Mouse (Mus musculus) hindbrain, embryonic 11.5 days (tissue): ENCODE measurements around the gene B4galt5. TPM values are rescaled to one million over a fixed set of nuclear protein-coding genes. Genes with fewer than 3 reads are reported as not detected.

Experiments used
- ATAC-seq: fragments of 200-750 bp; cut with Nextera tagmentation; 2 replicates; pipeline ENCODE4 v1.8.0; 2017; ENCODE audit warnings: mild to moderate bottlenecking, moderate TSS enrichment, moderate library complexity; ENCODE audit not compliant: low FRiP score
- DNase-seq: peaks from one replicate; pipeline ENCODE4 v3.0.0-alpha.2; 2015; ENCODE audit warnings: low spot score
- H3K27ac ChIP-seq: fragments of 300-500 bp; sonication (generic); 2 replicates; pipeline ENCODE4 v1.5.1; 2014; ENCODE audit warnings: mild to moderate bottlenecking, low read depth, low read length
- H3K27me3 ChIP-seq: fragments of 300-500 bp; sonication (generic); 2 replicates; pipeline ENCODE4 v1.6.1; 2014; ENCODE audit warnings: mild to moderate bottlenecking, low read length, moderate library complexity, mixed read lengths; ENCODE audit not compliant: control insufficient read depth, insufficient read depth
- H3K36me3 ChIP-seq: fragments of 300-500 bp; sonication (generic); 2 replicates; pipeline ENCODE4 v1.6.1; 2014; ENCODE audit warnings: mild to moderate bottlenecking, low read length, moderate library complexity, mixed read lengths; ENCODE audit not compliant: control insufficient read depth, insufficient read depth
- H3K4me1 ChIP-seq: fragments of 300-500 bp; sonication (generic); replicated peaks from 2 replicates; pipeline ENCODE4 v1.6.1; 2014; ENCODE audit warnings: low read length, mixed read lengths; ENCODE audit not compliant: control insufficient read depth, insufficient read depth
- H3K4me2 ChIP-seq: fragments of 300-500 bp; sonication (generic); replicated peaks from 2 replicates; pipeline ENCODE4 v1.6.1; 2014; ENCODE audit warnings: mild to moderate bottlenecking, low read depth, low read length
- H3K4me3 ChIP-seq: fragments of 300-500 bp; sonication (generic); 2 replicates; pipeline ENCODE4 v1.5.1; 2014; ENCODE audit warnings: low read depth, low read length
- H3K9ac ChIP-seq: fragments of 300-500 bp; sonication (generic); 2 replicates; pipeline ENCODE4 v1.6.1; 2014; ENCODE audit warnings: low read depth, low read length
- H3K9me3 ChIP-seq: fragments of 300-500 bp; sonication (generic); 2 replicates; pipeline ENCODE4 v1.6.1; 2016; ENCODE audit warnings: low read length; ENCODE audit not compliant: control insufficient read depth
- WGBS: fragments of 180-500 bp; shearing (Covaris S2); extraction: QIAGEN DNeasy Blood & Tissue Kit; methylation state at CpG from one replicate; pipeline ENCODE4 v1.1.7; 2014; 5-methylcytosine and 5-hydroxymethylcytosine counted together
- polyA plus RNA-seq: library from polyadenylated mRNA; unstranded; fragments of >200 nt; fragmentation: Nextera tagmentation; extraction: Ambion mirVana; gene quantifications from 2 replicates; pipeline ENCODE4 v1.2.1, GENCODE M21; 2014

Gene B4galt5
- polyA plus RNA-seq, 1 experiment from 2014 or later, result 15.3 TPM

GRCm38 (mm10) chr2:167321372-167321771, 27.6 kb downstream of the B4galt5 start:
- H3K4me3 ChIP-seq, result no peak overlapping the region
- H3K4me1 ChIP-seq, result no peaks in the 10 kb centered on the region
- WGBS, result 92% methylated on average over 8 of the region's 8 CpGs
- H3K4me2 ChIP-seq, result no peak overlapping the region
- DNase-seq (no peak), ATAC-seq (no peak)
- H3K9ac ChIP-seq, result no peak overlapping the region
- H3K27me3 ChIP-seq, result no peaks in the 10 kb centered on the region
- H3K9me3 ChIP-seq, result no peaks in the 10 kb centered on the region
- no peak overlapping the region for H3K27ac ChIP-seq
- no peaks in the 10 kb centered on the region for H3K36me3 ChIP-seq

GRCm38 (mm10) chr2:167318981-167319380, 30.0 kb downstream of the B4galt5 start:
- WGBS, result 49% methylated on average over 5 of the region's 5 CpGs

GRCm38 (mm10) chr2:167316724-167317187, 32.2 kb downstream of the B4galt5 start:
- Histone ChIP-seq H3K27ac (no peak overlapping the region), H3K36me3 (no peaks in the 10 kb centered on the region), H3K9me3 (no peaks in the 10 kb centered on the region), H3K4me1 (0 out of 2 replicates have a peak, but pooled peaks cover 2% of the 10 kb centered on the region), H3K9ac (no peak overlapping the region), H3K4me3 (no peak overlapping the region), H3K4me2 (no peak overlapping the region), H3K27me3 (no peaks in the 10 kb centered on the region)
- WGBS, result 75% methylated on average over 3 of the region's 3 CpGs
- no peak for DNase-seq
- ATAC-seq, result no peak

More at GRCm38 (mm10) chr2:167318981-167319380, 30.0 kb downstream of the B4galt5 start:
- Histone ChIP-seq H3K27ac (no peak overlapping the region), H3K9ac (no peak overlapping the region), H3K36me3 (no peaks in the 10 kb centered on the region), H3K9me3 (no peaks in the 10 kb centered on the region), H3K4me3 (no peak overlapping the region), H3K4me2 (no peak overlapping the region), H3K27me3 (no peaks in the 10 kb centered on the region), H3K4me1 (0 out of 2 replicates have a peak, but pooled peaks cover 2% of the 10 kb centered on the region)
- ATAC-seq (no peak), DNase-seq (no peak)

DNA sequence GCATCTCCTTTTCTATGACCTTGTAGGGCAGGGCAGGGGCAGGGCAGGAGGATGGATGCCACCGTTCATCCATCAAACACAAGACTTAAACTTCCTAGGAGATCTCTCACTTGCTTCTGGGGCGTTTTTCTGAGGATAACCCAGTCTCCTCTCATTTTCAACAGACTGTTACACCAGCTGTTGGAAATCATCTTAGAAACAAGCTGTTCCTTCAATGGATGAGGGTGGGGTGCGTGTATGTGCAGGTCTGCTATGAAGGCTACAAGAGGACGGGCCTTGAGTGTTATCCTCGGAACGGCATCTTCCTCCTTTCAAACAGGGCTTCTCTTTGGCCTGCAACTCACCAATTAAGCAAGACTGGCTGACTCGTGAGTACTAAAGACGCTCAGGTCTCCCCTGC, 34.5 kb downstream of the B4galt5 start:
- no peak overlapping the region for H3K9ac ChIP-seq
- no peak overlapping the region for H3K27ac ChIP-seq
- no peaks in the 10 kb centered on the region for H3K36me3 ChIP-seq
- no peak overlapping the region for H3K4me2 ChIP-seq
- no peak for DNase-seq
- ATAC-seq, result no peak
- 89% methylated on average over 8 of the region's 8 CpGs for WGBS
- no peaks in the 10 kb centered on the region for H3K27me3 ChIP-seq
- no peaks in the 10 kb centered on the region for H3K9me3 ChIP-seq
- H3K4me1 ChIP-seq, result 0 out of 2 replicates have a peak, but pooled peaks cover 2% of the 10 kb centered on the region
- no peak overlapping the region for H3K4me3 ChIP-seq

DNA sequence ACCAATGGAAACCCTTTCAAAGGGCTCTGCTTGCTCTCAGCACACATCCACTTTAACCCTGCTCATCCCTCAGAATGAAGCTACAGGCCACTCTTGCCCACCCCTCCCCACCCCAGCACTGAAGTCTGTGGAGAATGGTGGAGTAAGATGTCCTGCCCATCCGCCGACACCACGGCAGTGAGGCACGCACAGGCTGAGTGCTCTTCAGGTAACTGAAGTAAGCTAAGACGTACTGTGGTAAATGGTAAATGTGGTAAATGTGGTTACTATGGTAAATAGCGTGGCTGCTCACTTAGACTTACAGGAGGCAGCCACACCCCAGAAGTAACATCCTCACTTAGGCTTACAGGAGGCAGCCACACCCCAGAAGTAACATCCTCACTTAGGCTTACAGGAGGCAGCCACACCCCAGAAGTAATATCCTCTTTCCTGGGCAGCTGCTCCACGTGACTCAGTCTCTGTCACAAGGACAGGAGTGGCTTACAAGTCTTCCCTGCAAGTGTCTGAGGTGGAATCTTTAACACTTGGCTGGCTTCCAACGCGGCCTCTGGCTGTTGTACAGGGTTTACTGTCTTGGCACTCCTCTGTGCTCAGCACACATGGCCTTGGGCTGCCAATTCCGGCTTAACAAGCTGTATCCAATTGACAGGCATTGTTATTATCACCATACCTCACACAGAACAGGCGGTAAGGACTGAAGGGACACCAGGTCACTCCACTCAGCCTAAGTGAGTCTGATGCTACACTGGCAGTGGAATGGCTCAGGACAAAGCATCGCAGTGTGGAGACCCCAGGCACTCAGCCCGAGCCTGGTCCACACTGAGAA, 35.3 kb downstream of the B4galt5 start:
- Histone ChIP-seq H3K4me2 (no peak overlapping the region), H3K9ac (peak overlapping the region; percentile 34; the same call in 1 of the 2 replicates), H3K9me3 (no peaks in the 10 kb centered on the region), H3K36me3 (no peaks in the 10 kb centered on the region), H3K4me3 (no peak overlapping the region), H3K27ac (no peak overlapping the region), H3K27me3 (no peaks in the 10 kb centered on the region), H3K4me1 (0 out of 2 replicates have a peak, but pooled peaks cover 2% of the 10 kb centered on the region)
- DNase-seq (no peak), ATAC-seq (0 out of 2 replicates have a peak, but pooled peaks have one; percentile 40)
- WGBS, result 83% methylated on average over 13 of the region's 13 CpGs

DNA sequence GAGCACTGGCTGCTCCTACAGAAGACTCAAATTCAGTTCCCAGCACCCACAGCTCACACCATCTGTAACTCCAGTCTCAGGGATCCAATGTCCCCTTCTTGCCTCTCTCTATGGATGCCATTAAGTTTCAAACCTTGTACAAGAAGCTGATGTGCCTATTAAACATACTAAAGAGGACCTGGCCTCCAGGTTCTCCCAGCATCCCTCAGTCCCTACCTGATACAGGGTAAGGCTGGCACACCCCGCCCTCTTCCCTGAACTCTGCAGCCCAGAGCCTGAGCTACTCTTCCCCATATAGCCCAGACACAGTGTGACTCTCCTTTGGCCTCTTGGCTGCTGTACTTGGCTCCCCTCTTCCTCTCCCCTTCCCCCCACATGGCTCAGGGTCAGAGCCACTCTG, 38.9 kb downstream of the B4galt5 start:
- DNase-seq, result no peak
- H3K4me2 ChIP-seq, result no peak overlapping the region

GRCm38 (mm10) chr2:167309286-167309685, 39.7 kb downstream of the B4galt5 start:
- Histone ChIP-seq H3K9ac (no peak overlapping the region), H3K27me3 (no peaks in the 10 kb centered on the region), H3K4me3 (no peak overlapping the region), H3K4me2 (no peak overlapping the region), H3K4me1 (peaks cover 6% of the 10 kb centered on the region; the same call in 1 of the 2 replicates), H3K27ac (no peak overlapping the region), H3K36me3 (0 out of 2 replicates have a peak, but pooled peaks cover 2% of the 10 kb centered on the region), H3K9me3 (no peaks in the 10 kb centered on the region)
- DNase-seq, result no peak
- 93% methylated on average over 12 of the region's 12 CpGs for WGBS
- no peak for ATAC-seq

More for the DNA sequence above, 38.9 kb downstream of the B4galt5 start:
- Histone ChIP-seq H3K27me3 (no peaks in the 10 kb centered on the region), H3K9me3 (no peaks in the 10 kb centered on the region), H3K9ac (no peak overlapping the region), H3K27ac (no peak overlapping the region), H3K4me1 (peaks cover 6% of the 10 kb centered on the region; the same call in 1 of the 2 replicates), H3K4me3 (no peak overlapping the region), H3K36me3 (0 out of 2 replicates have a peak, but pooled peaks cover 2% of the 10 kb centered on the region)
- WGBS, result 100% methylated on average over 1 of the region's 1 CpGs
- ATAC-seq, result no peak

DNA sequence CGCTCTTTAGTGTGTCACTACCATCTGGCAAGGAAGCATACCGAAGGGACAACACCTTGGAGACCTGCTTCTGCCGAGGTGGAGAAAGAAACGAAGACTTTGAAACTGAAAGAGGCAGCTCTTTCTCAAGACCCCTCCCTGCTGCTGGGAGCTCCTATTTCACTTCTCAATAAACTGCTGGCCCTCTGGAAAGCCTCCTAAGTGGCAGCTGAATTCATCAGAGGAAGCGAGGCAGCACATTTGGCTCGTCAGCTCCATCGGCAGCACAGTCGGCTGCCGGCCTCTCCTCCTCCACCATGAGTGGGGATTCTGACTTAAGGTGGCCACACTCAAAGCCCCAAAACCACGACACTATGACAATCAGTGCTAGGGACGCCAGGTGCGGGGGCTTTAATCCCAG, 41.3 kb downstream of the B4galt5 start:
- 62% methylated on average over 12 of the region's 12 CpGs for WGBS
- no peak overlapping the region for H3K4me2 ChIP-seq

More for the DNA sequence above, 41.3 kb downstream of the B4galt5 start:
- Histone ChIP-seq H3K9me3 (no peaks in the 10 kb centered on the region), H3K9ac (no peak overlapping the region), H3K27ac (peak overlapping the region; percentile 42; the same call in 1 of the 2 replicates), H3K4me1 (peaks cover 4% of the 10 kb centered on the region; the same call in 1 of the 2 replicates), H3K4me3 (no peak overlapping the region), H3K27me3 (no peaks in the 10 kb centered on the region), H3K36me3 (0 out of 2 replicates have a peak, but pooled peaks cover 2% of the 10 kb centered on the region)
- no peak for ATAC-seq
- DNase-seq, result no peak
